Mouse (Mus musculus) G1E (cell line): ENCODE data around the gene Klhdc3. TPM values are rescaled to one million over a fixed set of nuclear protein-coding genes. Genes with fewer than 3 reads are reported as not detected.

Experiments used
- ATAC-seq: 2 replicates; pipeline ENCODE4 v1.8.0; 2016; ENCODE audit warnings: mild to moderate bottlenecking; ENCODE audit not compliant: insufficient number of reproducible peaks, poor library complexity, low FRiP score, severe bottlenecking; ENCODE audit errors: extremely low read depth
- DNase-seq: peaks from one replicate; pipeline ENCODE4 v3.0.0; 2012; ENCODE audit warnings: low spot score
- H3K27me3 ChIP-seq: 2 replicates; pipeline ENCODE4 v1.6.1; 2012; ENCODE audit warnings: mild to moderate bottlenecking, low read length, inconsistent platforms; ENCODE audit not compliant: insufficient read depth
- H3K36me3 ChIP-seq: replicated peaks from 2 replicates; pipeline ENCODE3; 2012; ENCODE audit warnings: mild to moderate bottlenecking, inconsistent platforms
- H3K4me1 ChIP-seq: 2 replicates; pipeline ENCODE4 v1.6.1; 2012; ENCODE audit warnings: low read depth, low read length, inconsistent platforms, mixed read lengths; ENCODE audit not compliant: insufficient read depth
- H3K4me3 ChIP-seq: 2 replicates; pipeline ENCODE4 v1.5.1; 2012; ENCODE audit warnings: low read depth, mild to moderate bottlenecking, inconsistent platforms, low read length, moderate library complexity, mixed read lengths
- H3K9me3 ChIP-seq: replicated peaks from 2 replicates; pipeline ENCODE4 v1.6.1; 2012; ENCODE audit warnings: inconsistent platforms
- CTCF ChIP-seq: IDR thresholded peaks from 2 replicates; pipeline ENCODE4 v1.5.1; 2012; ENCODE audit warnings: low read depth, low read length, inconsistent platforms, mixed read lengths
- GATA1 ChIP-seq: IDR thresholded peaks from 2 replicates; pipeline ENCODE4 v1.6.1; 2012; ENCODE audit warnings: borderline replicate concordance, low read length, inconsistent platforms, mixed read lengths
- GATA2 ChIP-seq: IDR thresholded peaks from 2 replicates; pipeline ENCODE4 v1.6.1; 2012; ENCODE audit warnings: low read depth, low read length, inconsistent platforms, borderline replicate concordance
- POLR2AphosphoS5 ChIP-seq: IDR thresholded peaks from 2 replicates; pipeline ENCODE4 v1.6.1; 2012; ENCODE audit warnings: low read depth, low read length, inconsistent platforms; ENCODE audit not compliant: insufficient replicate concordance
- TAL1 ChIP-seq: conservative IDR thresholded peaks from 2 replicates; pipeline ENCODE4 v1.6.1; 2012; ENCODE audit warnings: low read depth, low read length, inconsistent platforms, mixed read lengths
- polyA plus RNA-seq: library from polyadenylated mRNA; stranded (reverse); fragments of >175 nt; gene quantifications from 2 replicates; pipeline ENCODE4 v1.2.3, GENCODE M21; 2012
- total RNA-seq, 2 experiments: library from RNA; stranded (forward) in 1 of 2; stranded (reverse) in 1 of 2; fragments of 200-1000 nt in 1 of 2; fragments of >200 nt in 1 of 2; fragmentation: Nextera tagmentation in 1 of 2; gene quantifications; 2 replicates each; pipeline ENCODE4 v1.2.3; 2014 to 2017

Gene Klhdc3
- total and polyA plus RNA-seq, 3 experiments, result 26.0 to 221 (median 70.1) TPM

DNA sequence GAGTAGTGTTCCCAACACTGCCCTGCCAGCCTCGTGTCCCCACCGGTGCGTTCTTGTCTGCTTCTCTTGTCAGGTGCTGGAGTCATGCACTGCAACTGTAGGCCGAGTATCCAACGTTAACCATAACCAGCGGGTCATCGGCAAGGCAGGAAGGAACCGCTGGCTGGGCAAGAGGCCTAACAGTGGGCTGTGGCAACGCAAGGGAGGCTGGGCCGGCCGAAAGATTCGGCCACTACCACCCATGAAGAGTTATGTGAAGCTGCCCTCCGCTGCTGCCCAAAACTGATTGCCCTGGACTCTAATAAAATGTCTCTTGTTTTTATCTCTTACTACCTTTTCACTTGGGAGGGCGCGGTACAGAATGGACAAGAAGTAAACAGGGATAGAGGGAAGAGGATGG, 30.9 kb downstream of the Klhdc3 start:
- Histone ChIP-seq H3K9me3 (no peaks in the 10 kb centered on the region), H3K4me1 (peaks cover 73% of the 10 kb centered on the region), H3K36me3 (peaks cover 67% of the 10 kb centered on the region), H3K27me3 (no peaks in the 10 kb centered on the region), H3K4me3 (peak overlapping the region; percentile 84)
- TF ChIP-seq CTCF (no peak), TAL1 (no peak), GATA2 (no peak), GATA1 (no peak), POLR2AphosphoS5 (no peak)
- DNase-seq, result no peak
- no peak for ATAC-seq

DNA sequence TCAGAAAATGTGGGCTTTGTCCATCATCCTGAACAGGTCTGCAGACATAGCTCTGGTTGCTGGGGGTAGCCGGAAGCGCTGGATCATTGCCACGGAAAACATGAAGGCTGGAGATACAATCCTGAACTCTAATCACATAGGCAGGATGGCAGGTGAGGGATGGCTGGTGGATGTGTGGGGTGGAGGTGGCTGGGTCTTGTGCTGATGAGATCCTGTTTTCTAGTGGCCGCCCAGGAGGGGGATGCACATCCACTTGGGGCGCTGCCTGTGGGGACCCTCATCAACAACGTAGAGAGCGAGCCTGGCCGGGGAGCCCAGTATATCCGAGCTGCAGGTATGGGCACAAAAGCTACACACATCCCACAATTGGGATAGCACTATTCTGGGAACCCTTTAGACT, 32.3 kb downstream of the Klhdc3 start:
- TF ChIP-seq GATA2 (no peak), POLR2AphosphoS5 (no peak), CTCF (no peak), GATA1 (no peak), TAL1 (no peak)
- Histone ChIP-seq H3K4me3 (no peak overlapping the region), H3K36me3 (peaks cover 53% of the 10 kb centered on the region), H3K27me3 (no peaks in the 10 kb centered on the region), H3K4me1 (peaks cover 75% of the 10 kb centered on the region), H3K9me3 (no peaks in the 10 kb centered on the region)
- no peak for ATAC-seq
- DNase-seq, result no peak

DNA sequence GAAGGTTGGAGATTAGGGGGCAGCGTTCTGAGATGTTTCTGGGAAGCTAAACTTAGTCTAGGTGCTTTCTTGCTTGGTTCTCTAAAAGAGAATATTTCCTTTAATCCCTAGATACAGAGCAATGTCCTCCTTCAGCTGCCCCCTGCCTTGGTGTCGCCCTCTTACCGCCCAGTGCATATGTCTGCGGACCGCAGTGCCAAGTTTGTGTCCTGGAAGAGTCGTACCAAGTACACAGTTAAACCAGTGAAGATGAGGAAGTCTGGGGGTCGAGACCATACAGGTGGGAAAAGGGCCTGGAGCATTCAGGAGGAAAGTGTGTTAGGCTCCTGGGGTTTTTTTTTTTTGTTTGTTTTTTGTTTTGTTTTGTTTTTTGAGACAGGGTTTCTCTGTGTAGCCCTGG, 33.4 kb downstream of the Klhdc3 start:
- Histone ChIP-seq H3K4me3 (peak overlapping the region; percentile 94; the same call in 1 of the 2 replicates), H3K4me1 (peaks cover 67% of the 10 kb centered on the region), H3K9me3 (no peaks in the 10 kb centered on the region), H3K36me3 (peaks cover 42% of the 10 kb centered on the region), H3K27me3 (no peaks in the 10 kb centered on the region)
- TF ChIP-seq POLR2AphosphoS5, result no peak
- TF ChIP-seq GATA1, result no peak
- TF ChIP-seq GATA2, result no peak
- TF ChIP-seq CTCF, result no peak
- TF ChIP-seq TAL1, result no peak
- DNase-seq, result no peak
- no peak for ATAC-seq

DNA sequence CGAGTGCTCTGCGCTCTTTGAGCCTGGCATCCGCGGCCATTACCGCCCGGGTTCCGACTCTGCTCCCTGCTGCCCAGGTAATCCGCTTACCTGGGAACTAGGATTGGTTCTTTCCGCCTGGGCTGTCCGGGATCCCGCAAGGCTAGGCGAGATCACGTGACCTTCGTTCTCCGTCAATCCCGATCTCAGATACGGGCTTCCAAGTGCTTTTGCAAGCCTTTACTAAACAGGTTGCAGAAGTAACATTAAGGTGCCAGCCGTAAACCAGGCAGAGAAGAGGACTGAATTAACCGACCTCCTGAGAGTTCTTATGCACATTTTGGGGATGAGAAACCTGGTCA, 34.4 kb downstream of the Klhdc3 start:
- Histone ChIP-seq H3K4me3 (peak overlapping the region; percentile 94), H3K9me3 (no peaks in the 10 kb centered on the region), H3K4me1 (peaks cover 57% of the 10 kb centered on the region), H3K36me3 (peaks cover 39% of the 10 kb centered on the region), H3K27me3 (no peaks in the 10 kb centered on the region)
- DNase-seq (no peak), ATAC-seq (no peak)
- TF ChIP-seq GATA2, result no peak
- TF ChIP-seq GATA1, result no peak
- TF ChIP-seq POLR2AphosphoS5, result no peak
- no peak for TF ChIP-seq TAL1
- TF ChIP-seq CTCF, result no peak

DNA sequence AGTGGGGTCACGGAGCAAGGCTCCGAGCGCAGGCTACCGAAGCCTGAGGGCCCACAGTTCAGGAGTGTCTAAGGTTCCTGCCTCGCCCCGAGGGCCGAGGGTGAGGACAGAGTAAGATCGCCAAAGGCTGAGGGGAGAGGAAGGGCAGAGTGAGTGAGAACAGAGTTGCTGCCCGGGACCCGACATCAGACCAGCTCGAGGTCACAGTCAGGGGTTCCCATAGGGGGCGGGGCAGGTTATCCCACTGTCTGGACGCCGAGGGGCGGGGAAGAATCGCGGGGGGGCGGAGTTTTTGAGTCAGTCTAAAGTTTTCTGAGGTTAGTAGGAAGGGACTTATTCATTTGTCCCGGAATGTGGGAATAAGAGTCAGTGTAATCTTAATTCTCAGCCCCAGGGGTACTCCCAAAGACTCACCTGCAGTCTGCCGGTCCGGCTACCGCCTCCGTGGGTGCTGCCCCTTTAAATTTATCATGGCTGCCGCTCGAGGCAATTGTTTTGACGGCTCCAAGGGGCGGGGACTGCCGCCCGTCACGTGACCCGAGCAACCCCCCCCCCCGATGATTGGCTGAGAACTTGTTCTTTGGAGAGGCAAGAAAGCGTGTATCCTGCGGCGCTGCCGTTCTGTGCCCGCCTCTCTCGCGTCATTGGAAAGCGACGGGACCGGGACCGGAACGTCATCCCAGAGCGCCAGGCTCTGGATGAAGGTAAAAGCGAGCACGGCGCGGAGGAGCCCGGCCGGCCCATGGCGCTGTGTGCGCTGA, 35.0 kb downstream of the Klhdc3 start, which contains the start of the genes Klc4 and Mrpl2:
Gene Klc4 (minus strand): TSS at position 462 of the 761 bp plus-strand sequence.
Gene Mrpl2 (plus strand): TSS at position 669 of the 761 bp plus-strand sequence.
- ATAC-seq (peak; percentile 61), DNase-seq (peak; percentile 96)
- no peaks in the 10 kb centered on the region for H3K9me3 ChIP-seq
- H3K36me3 ChIP-seq, result peaks cover 42% of the 10 kb centered on the region
- no peaks in the 10 kb centered on the region for H3K27me3 ChIP-seq
- H3K4me1 ChIP-seq, result peaks cover 52% of the 10 kb centered on the region
- peak within 1 kb of the TSS; percentile 94 for H3K4me3 ChIP-seq
- TF ChIP-seq TAL1, result no peak
- no peak for TF ChIP-seq GATA2
- TF ChIP-seq CTCF, result no peak
- TF ChIP-seq GATA1, result no peak
- no peak for TF ChIP-seq POLR2AphosphoS5

DNA sequence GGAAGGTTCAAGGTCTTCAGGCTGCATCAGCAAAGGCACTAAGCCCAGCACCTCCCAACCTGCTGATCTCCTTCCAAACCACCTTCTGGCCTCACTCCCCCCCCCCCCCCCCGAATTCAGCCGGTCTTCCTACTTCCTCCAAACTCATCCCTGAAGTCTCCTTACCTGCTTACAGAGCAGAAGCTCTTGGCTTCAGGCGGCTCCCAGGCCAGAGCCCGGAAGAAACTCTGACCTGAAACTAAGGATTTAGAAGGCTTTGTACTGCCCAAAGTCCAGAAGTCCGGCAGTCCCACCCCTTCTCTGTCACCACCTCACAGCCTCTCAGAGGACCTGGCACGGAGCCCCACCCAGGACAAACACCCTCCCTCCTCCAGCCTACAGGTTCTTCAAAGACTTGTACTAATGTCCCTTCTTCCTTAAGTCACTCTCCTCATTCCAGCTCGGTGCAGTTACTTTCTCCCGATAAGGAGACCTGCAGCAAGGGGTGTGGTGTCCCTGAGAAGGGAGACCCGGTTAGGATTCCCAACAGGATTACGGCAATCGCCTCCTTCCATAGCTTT, 35.7 kb downstream of the Klhdc3 start:
- TF ChIP-seq POLR2AphosphoS5 (no peak), TAL1 (no peak), CTCF (no peak), GATA2 (no peak), GATA1 (no peak)
- H3K27me3 ChIP-seq, result no peaks in the 10 kb centered on the region
- peak overlapping the region; percentile 94 for H3K4me3 ChIP-seq
- DNase-seq (no peak), ATAC-seq (no peak)
- peaks cover 44% of the 10 kb centered on the region for H3K36me3 ChIP-seq
- H3K9me3 ChIP-seq, result no peaks in the 10 kb centered on the region
- peaks cover 45% of the 10 kb centered on the region for H3K4me1 ChIP-seq
